In the genomic region with DNA sequence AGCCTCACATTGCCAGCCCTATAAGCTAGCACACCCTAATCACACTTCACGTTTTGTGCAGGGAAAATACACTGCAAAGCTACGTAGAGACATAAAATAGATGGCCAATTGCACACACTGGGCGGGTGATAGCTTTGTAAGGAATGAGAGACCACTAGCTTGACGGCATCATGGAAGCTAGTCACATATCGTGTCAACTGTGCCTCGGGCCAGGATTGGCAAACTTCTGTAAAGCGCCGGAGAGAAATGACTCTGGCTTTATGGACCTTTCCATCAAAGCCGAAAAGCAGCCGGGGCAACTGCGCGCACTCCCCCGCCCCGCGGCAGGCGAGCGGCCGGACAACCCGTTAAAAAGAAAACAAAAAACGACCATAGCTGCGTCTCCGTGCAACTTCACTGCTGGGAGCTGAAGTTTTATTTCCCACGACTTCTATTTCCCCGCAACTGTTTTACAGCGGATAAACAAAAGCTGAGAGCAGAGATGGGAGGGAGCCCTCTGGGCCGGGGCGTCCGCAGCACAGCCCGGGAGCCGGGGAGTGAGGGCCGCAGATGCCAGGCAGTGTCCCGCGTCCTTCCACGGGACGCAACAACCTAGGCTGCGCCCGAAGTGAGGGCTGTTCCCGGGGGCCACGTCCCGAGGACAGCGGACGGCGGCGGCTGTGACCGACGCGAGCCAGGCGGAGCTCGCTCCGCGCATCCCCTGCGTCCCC, we compare ENCODE assay signal across 9 mouse cellular contexts. TPM values are rescaled to one million over a fixed set of nuclear protein-coding genes. Genes with fewer than 3 reads are reported as not detected.
A peak's percentile ranks its signal among the peaks of the same experiment; 100 is the strongest.
DNase-seq lines count a peak whose midpoint lies in the region; ATAC-seq and TF ChIP-seq lines count a peak whose summit lies in the region.
"Had no signal": no experiment of that assay in that cellular context is flagged by ENCODE, and none has a peak within 500 bp of the region (broad histone marks: within the 10 kb centered on the region; RNA-seq: fewer than 3 reads in every experiment).

No protein-coding gene starts in this region.

- peaks cover 26% of the 10 kb centered on the region for H3K27me3 ChIP-seq in erythroblast, embryonic 14.5 days (ENCODE audit: control insufficient read depth)
- H3K27me3 ChIP-seq in C2C12 (ENCODE audit: control insufficient read depth, insufficient read depth, insufficient read length), result peaks cover 5% of the 10 kb centered on the region
- H3K27me3 ChIP-seq in embryonic facial prominence, embryonic 10.5 days (replicated peaks; ENCODE audit: low read depth, poor library complexity, severe bottlenecking), result peaks cover 40% of the 10 kb centered on the region
- H3K27me3 ChIP-seq in intestine, embryonic 16.5 days (replicated peaks; ENCODE audit: control insufficient read depth, insufficient read depth, low read length), result peaks cover 4% of the 10 kb centered on the region; the same call in 1 of the 2 replicates
- H3K27me3 ChIP-seq: Patski had no signal

- DNase-seq in embryonic facial prominence, embryonic 10.5 days (ENCODE audit: low spot score), result no peak
- DNase-seq in mesoderm, embryonic 11.5 days (ENCODE audit: low read depth, low spot score), result peak; percentile 29
- DNase-seq in right cerebral cortex, postnatal 10 days (ENCODE audit: low spot score in 2 of 2), result no peak
- no peak for DNase-seq in yolk sac, embryonic 10.5 days (ENCODE audit: low spot score)

- ATAC-seq in erythroblast, adult 5-6 weeks (replicated peaks; ENCODE audit: low FRiP score, poor library complexity, severe bottlenecking), result no peak
- peak; percentile 81 for ATAC-seq in intestine, embryonic 16.5 days

- H3K4me2 ChIP-seq in intestine, embryonic 16.5 days (ENCODE audit: low read depth, low read length), result peak overlapping the region; percentile 80

- H3K4me3 ChIP-seq in erythroblast, embryonic 14.5 days (replicated peaks), result peak overlapping the region; percentile 91
- H3K4me3 ChIP-seq in C2C12 (ENCODE audit: insufficient read depth, poor library complexity, severe bottlenecking), result peak overlapping the region; percentile 73
- peak overlapping the region; percentile 93 for H3K4me3 ChIP-seq in embryonic facial prominence, embryonic 10.5 days
- peak overlapping the region; percentile 98 for H3K4me3 ChIP-seq in intestine, embryonic 16.5 days (ENCODE audit: low read length)

- no peak for TF ChIP-seq CTCF in C2C12 (IDR thresholded peaks at IDR 0.05; ENCODE audit: control insufficient read depth, insufficient read depth, insufficient read length)

- no peaks in the 10 kb centered on the region for H3K36me3 ChIP-seq in erythroblast, embryonic 14.5 days (ENCODE audit: control insufficient read depth)
- no peaks in the 10 kb centered on the region for H3K36me3 ChIP-seq in C2C12 (ENCODE audit: control insufficient read depth, insufficient read depth)
- H3K36me3 ChIP-seq in embryonic facial prominence, embryonic 10.5 days (replicated peaks), result no peaks in the 10 kb centered on the region
- H3K36me3 ChIP-seq in intestine, embryonic 16.5 days (ENCODE audit: control insufficient read depth, insufficient read depth, low read length), result no peaks in the 10 kb centered on the region

- peak overlapping the region; percentile 89 for H3K27ac ChIP-seq in embryonic facial prominence, embryonic 10.5 days (replicated peaks)
- H3K27ac ChIP-seq in intestine, embryonic 16.5 days (ENCODE audit: low read length), result peak overlapping the region; percentile 50

- peaks cover 4% of the 10 kb centered on the region for H3K79me3 ChIP-seq in C2C12 (ENCODE audit: low read depth)

- under 1% methylated on average over 52 of the region's 52 CpGs for WGBS in embryonic facial prominence, embryonic 10.5 days
- under 1% methylated on average over 52 of the region's 52 CpGs for WGBS in intestine, embryonic 16.5 days

- H3ac ChIP-seq in C2C12 (ENCODE audit: control insufficient read depth, insufficient read length, low read depth), result peak overlapping the region; percentile 93

- H3K4me1 ChIP-seq in erythroblast, embryonic 14.5 days (ENCODE audit: control insufficient read depth), result peaks cover 15% of the 10 kb centered on the region
- peaks cover 36% of the 10 kb centered on the region for H3K4me1 ChIP-seq in embryonic facial prominence, embryonic 10.5 days
- peaks cover 18% of the 10 kb centered on the region for H3K4me1 ChIP-seq in intestine, embryonic 16.5 days (ENCODE audit: control insufficient read depth, insufficient read depth, low read length)

- peaks cover 38% of the 10 kb centered on the region for H3K79me2 ChIP-seq in C2C12 (ENCODE audit: control insufficient read depth, insufficient read depth)

- peaks cover 10% of the 10 kb centered on the region for H3K9me3 ChIP-seq in erythroblast, embryonic 14.5 days (ENCODE audit: control insufficient read depth, low read length)
- peaks cover 12% of the 10 kb centered on the region; the same call in 1 of the 2 replicates for H3K9me3 ChIP-seq in embryonic facial prominence, embryonic 10.5 days
- peaks cover 5% of the 10 kb centered on the region; the same call in 1 of the 2 replicates for H3K9me3 ChIP-seq in intestine, embryonic 16.5 days (ENCODE audit: control insufficient read depth, low read length)

- peak overlapping the region; percentile 83 for H3K9ac ChIP-seq in intestine, embryonic 16.5 days (ENCODE audit: low read depth, low read length)

TF ChIP-seq in C2C12, 6 proteins besides CTCF, POLR2A, EP300 and RAD21:
- TF ChIP-seq CEBPB (IDR thresholded peaks at IDR 0.05; ENCODE audit: low read depth), result no peak
- TF ChIP-seq USF1 (IDR thresholded peaks at IDR 0.05; ENCODE audit: low read depth), result no peak
- TF ChIP-seq MYOD1 (IDR thresholded peaks at IDR 0.05; ENCODE audit: control insufficient read depth, insufficient read length, low read depth), result no peak
- no peak for TF ChIP-seq FOSL1 (IDR thresholded peaks at IDR 0.05; ENCODE audit: insufficient read depth, low read length, poor library complexity, severe bottlenecking)
- no peak for TF ChIP-seq MYOG (IDR thresholded peaks at IDR 0.05; ENCODE audit: control insufficient read depth, extremely low read depth, insufficient read length)
- TF ChIP-seq MAX (IDR thresholded peaks at IDR 0.05), result no peak

RNA-seq across cellular contexts. Expression of gene Zbtb40, which starts 0.6 kb away (rescaled TPM):
- 0.17 TPM in 2 replicates for polyA plus RNA-seq in erythroblast, embryonic 14.5 days (2012)
- 0.42 and 0.58 TPM in 2 replicates for total RNA-seq in erythroblast, adult 5-6 weeks (2015; ENCODE audit: low replicate concordance)
- total RNA-seq in erythroblast, adult 5-6 weeks (2017; ENCODE audit: low replicate concordance), result 2.9 and 4.4 TPM in 2 replicates
- polyA plus RNA-seq in C2C12 (2012; fragmentation: generic; extraction: Trizol), result 9.1 TPM
- polyA plus RNA-seq in embryonic facial prominence, embryonic 10.5 days (2016; fragmentation: Nextera tagmentation; extraction: Ambion mirVana), result 6.5 TPM in 2 replicates
- 3.0 and 3.1 TPM in 2 replicates for polyA plus RNA-seq in intestine, embryonic 16.5 days (2015; fragmentation: Nextera tagmentation; extraction: Ambion mirVana)
